Mouse (Mus musculus) stomach, embryonic 16.5 days (tissue): Measurements from ENCODE around the gene Rab11b. TPM values are rescaled to one million over a fixed set of nuclear protein-coding genes. Genes with fewer than 3 reads are reported as not detected.
"Not testable (repeated sequence)": the region's sequence is repeated elsewhere in the genome, so short reads cannot be mapped to it uniquely, and the experiment has no call there.

Experiments
- ATAC-seq: fragments of 200-750 bp; cut with Nextera tagmentation; 2 replicates; pipeline ENCODE4 v1.8.0; 2017; ENCODE audit warnings: moderate number of reproducible peaks, moderate TSS enrichment; ENCODE audit not compliant: insufficient read depth, low FRiP score
- H3K27ac ChIP-seq: fragments of 300-500 bp; sonication (generic); 2 replicates; pipeline ENCODE4 v1.5.1; 2014; ENCODE audit warnings: low read length
- H3K27me3 ChIP-seq: fragments of 300-500 bp; sonication (generic); 2 replicates; pipeline ENCODE4 v1.6.1; 2014; ENCODE audit warnings: low read length, control low read depth, mixed read lengths; ENCODE audit not compliant: control insufficient read depth, insufficient read depth
- H3K36me3 ChIP-seq: fragments of 300-500 bp; sonication (generic); 2 replicates; pipeline ENCODE4 v1.6.1; 2014; ENCODE audit warnings: low read length; ENCODE audit not compliant: control insufficient read depth, insufficient read depth
- H3K4me1 ChIP-seq: fragments of 300-500 bp; sonication (generic); 2 replicates; pipeline ENCODE4 v1.6.1; 2014; ENCODE audit warnings: low read length, control low read depth, mixed read lengths; ENCODE audit not compliant: control insufficient read depth, insufficient read depth
- H3K4me2 ChIP-seq: fragments of 300-500 bp; sonication (generic); 2 replicates; pipeline ENCODE4 v1.6.1; 2014; ENCODE audit warnings: low read depth, low read length, mixed read lengths
- H3K4me3 ChIP-seq: fragments of 300-500 bp; sonication (generic); replicated peaks from 2 replicates; pipeline ENCODE4 v1.5.1; 2014; ENCODE audit warnings: mild to moderate bottlenecking, low read length
- H3K9ac ChIP-seq: fragments of 300-500 bp; sonication (generic); 2 replicates; pipeline ENCODE4 v1.6.1; 2014; ENCODE audit warnings: low read length
- H3K9me3 ChIP-seq: fragments of 300-500 bp; sonication (generic); replicated peaks from 2 replicates; pipeline ENCODE4 v1.6.1; 2016; ENCODE audit warnings: low read length, control low read depth; ENCODE audit not compliant: control insufficient read depth
- WGBS: fragments of 180-500 bp; shearing (Covaris S2); extraction: QIAGEN DNeasy Blood & Tissue Kit; methylation state at CpG from one replicate; pipeline ENCODE4 v1.1.7; 2014; 5-methylcytosine and 5-hydroxymethylcytosine counted together
- polyA plus RNA-seq: library from polyadenylated mRNA; unstranded; fragments of >200 nt; fragmentation: Nextera tagmentation; extraction: Ambion mirVana; gene quantifications from 2 replicates; pipeline ENCODE4 v1.2.1, GENCODE M21; 2015

Rab11b gene
- polyA plus RNA-seq, 1 experiment from 2014 or later: 212 TPM

DNA sequence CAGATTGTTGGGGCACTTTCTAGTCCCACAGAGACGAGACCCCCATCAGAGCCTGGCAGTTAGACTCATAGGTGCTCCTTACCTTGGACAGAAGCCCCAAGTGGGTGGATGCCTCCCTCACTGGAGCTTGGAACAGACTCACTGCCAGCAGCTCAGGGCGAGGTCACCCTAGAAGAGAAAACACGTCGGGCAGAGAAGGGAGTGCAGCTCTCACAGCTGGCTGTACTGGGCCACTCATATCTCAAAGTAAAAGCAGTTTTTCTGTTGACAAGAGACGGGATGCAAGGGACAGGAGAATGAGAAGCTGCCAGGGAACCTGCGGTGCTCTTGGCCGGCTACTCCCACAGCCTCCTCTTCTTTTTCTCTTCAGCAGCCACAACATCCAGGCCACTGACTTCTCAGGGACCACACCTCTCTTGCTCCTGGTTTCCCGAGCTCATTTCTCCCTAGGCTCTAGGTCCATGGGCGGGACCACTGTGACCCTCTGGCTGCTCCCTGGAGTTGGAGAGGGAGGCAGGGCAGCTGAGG is 27.7 kb downstream of the Rab11b start:
- not testable (repeated sequence) for H3K27me3 ChIP-seq, H3K4me1 ChIP-seq, H3K36me3 ChIP-seq, ATAC-seq, H3K4me2 ChIP-seq, H3K9ac ChIP-seq, H3K27ac ChIP-seq, H3K4me3 ChIP-seq, H3K9me3 ChIP-seq
- 42% methylated on average over 9 of the region's 9 CpGs for WGBS

DNA sequence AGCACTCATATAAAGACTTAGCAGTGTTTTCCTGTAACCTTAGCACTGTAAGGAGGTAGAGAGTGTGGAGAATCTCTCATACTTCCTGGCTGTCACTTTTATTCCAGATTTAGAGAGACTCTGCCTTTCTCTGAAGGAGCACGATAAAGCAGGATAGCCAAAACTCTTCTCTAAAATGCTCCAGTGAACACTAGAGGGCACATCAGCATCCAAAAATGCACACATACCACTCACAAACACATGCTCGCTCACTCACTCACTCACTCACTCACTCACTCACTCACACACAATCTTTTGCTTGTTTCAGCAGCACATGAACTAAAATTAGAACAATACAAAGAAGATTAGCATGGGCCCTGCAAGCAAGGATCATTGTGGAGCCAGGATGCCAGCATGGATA is 31.1 kb downstream of the Rab11b start:
- no peak overlapping the region for H3K9ac ChIP-seq
- ATAC-seq: no peak
- H3K27me3 ChIP-seq: no peaks in the 10 kb centered on the region
- H3K4me1 ChIP-seq: no peaks in the 10 kb centered on the region
- no peaks in the 10 kb centered on the region for H3K36me3 ChIP-seq
- H3K9me3 ChIP-seq: no peaks in the 10 kb centered on the region
- 66% methylated on average over 2 of the region's 2 CpGs for WGBS
- H3K4me3 ChIP-seq: no peak overlapping the region
- H3K4me2 ChIP-seq: no peak overlapping the region
- no peak overlapping the region for H3K27ac ChIP-seq

DNA sequence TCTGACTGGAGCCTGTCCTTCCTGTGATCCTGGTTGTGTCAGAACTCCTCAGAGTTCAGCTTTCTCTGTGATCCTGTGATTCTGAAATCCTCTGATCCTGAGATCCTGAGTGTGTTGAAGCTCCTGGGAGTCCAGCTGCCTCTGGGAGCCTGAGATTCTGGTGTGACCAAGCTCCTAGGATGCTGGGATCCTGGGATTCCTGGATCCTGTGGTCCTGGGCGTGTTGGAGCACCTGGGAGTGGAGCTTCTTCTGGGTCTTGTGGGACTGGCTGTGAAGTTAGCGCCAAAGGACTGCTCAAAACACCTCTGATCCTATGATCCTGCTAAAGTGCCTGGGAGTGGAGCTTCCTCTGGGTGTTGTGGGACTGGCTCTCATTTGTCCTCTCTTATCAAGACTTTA is 31.9 kb downstream of the Rab11b start:
- H3K4me1 ChIP-seq: no peaks in the 10 kb centered on the region
- H3K27ac ChIP-seq: no peak overlapping the region
- H3K4me3 ChIP-seq: no peak overlapping the region
- ATAC-seq: no peak
- H3K4me2 ChIP-seq: no peak overlapping the region
- no peaks in the 10 kb centered on the region for H3K9me3 ChIP-seq
- H3K36me3 ChIP-seq: no peaks in the 10 kb centered on the region
- 74% methylated on average over 2 of the region's 2 CpGs for WGBS
- H3K27me3 ChIP-seq: no peaks in the 10 kb centered on the region
- no peak overlapping the region for H3K9ac ChIP-seq

DNA sequence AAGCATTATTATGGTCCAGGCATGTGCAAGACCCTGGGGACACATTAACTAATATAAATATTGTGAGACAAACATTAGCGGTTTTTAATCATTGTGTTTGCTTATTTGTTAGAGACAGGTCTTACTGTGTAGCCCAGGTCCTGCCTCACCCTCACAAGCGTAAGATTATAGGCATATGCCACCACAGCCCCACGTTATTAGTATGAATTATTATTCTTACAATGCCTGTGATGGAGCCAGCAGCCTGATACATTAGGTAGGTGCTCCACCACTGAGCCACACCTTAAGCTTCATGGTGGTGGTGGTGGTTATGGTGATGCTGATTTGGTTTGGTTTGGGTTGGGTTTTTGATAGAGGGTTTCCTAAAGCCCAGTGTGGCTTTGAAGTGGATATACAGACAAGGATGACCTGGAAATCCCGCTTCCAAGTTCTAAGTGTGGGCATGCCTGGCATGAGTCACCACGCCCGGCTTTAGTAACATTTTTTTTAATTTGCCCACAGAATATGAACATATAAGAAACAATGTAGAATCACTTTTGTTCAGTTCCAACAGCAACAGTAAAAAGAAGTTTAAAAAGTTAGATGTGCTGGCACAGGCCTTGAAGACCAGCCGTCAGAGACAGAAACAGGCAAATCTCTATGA is 40.5 kb downstream of the Rab11b start:
- H3K36me3 ChIP-seq: no peaks in the 10 kb centered on the region
- H3K4me2 ChIP-seq: no peak overlapping the region
- no peak for ATAC-seq
- no peak overlapping the region for H3K9ac ChIP-seq
- 86% methylated on average over 7 of the region's 7 CpGs for WGBS
- H3K27ac ChIP-seq: no peak overlapping the region
- H3K9me3 ChIP-seq: no peaks in the 10 kb centered on the region
- no peaks in the 10 kb centered on the region for H3K27me3 ChIP-seq
- H3K4me1 ChIP-seq: no peaks in the 10 kb centered on the region
- H3K4me3 ChIP-seq: no peak overlapping the region

DNA sequence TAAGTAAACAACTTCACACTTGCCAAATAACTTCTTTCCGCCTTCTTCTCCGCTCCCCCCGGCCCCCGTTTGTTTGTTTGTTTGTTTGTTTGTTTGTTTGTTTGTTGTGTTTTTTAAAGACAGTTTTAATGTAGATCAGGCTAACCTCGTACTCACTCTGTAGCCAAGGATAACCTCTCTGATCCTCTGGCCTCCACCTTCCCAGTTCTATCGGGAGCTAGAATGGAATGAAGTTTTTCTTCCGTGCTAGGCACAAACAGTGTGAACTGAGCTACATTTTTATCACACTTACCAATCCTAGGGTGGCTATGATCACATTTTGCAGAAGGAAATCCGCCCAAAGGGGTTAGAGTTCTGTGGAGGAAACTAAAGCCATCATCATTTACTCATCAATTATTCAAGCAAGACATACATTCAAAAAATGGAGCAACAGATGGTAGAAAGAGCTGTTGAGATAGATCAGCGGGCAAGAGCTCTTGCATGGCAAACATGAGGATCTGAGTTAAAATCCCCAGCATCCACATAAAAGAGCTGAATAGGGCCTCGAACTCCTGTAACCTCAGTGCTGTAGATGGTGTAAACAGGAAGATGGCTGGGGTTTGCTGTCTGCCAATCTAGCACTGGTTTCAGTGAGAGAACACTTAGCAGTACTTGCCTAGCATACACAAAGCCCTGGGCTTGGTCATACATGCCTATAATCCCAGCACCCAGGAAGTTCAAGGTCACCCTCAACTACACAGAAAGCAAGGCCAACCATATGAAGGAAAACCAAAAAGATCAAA is 41.2 kb downstream of the Rab11b start:
- H3K4me1 ChIP-seq: no peaks in the 10 kb centered on the region
- 0 out of 2 replicates have a peak, but pooled peaks have one; percentile 2 for ATAC-seq
- H3K27ac ChIP-seq: no peak overlapping the region
- H3K36me3 ChIP-seq: no peaks in the 10 kb centered on the region
- peak overlapping the region; percentile 83; the same call in 1 of the 2 replicates for H3K4me3 ChIP-seq
- WGBS: 42% methylated on average over 10 of the region's 10 CpGs
- no peaks in the 10 kb centered on the region for H3K27me3 ChIP-seq
- peak overlapping the region; percentile 35; the same call in 1 of the 2 replicates for H3K4me2 ChIP-seq
- no peaks in the 10 kb centered on the region for H3K9me3 ChIP-seq
- H3K9ac ChIP-seq: no peak overlapping the region

DNA sequence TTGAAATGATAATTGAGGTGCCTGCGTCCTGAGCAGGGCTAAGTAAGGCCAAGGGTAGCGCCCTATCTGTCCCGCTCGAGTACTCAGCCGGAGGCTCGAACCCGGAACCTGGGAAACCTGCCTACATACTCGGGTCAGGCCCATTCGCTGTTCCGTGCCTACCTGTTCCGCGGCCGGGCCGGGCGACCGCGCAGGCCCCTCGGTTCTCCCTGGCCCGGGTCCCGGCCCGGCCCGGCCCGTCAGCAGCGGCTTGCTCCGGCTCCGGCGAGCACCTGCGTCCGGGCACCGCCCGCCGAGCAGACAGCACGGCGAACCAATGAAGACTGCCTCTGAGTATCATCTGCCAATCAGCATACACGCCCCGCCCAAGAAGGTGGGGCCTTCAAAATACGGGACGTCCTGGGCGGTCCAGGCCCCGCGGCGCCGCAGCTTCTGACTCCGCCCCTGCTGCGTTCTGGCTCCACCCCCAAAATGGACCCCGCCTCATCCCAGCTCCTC is 41.9 kb downstream of the Rab11b start, which contains the start of gene March2:
Gene March2 (minus strand): TSS at position 287 of the 498 bp plus-strand sequence.
- Histone ChIP-seq H3K4me3 (peak within 1 kb of the TSS; percentile 83), H3K36me3 (no peaks in the 10 kb centered on the region), H3K4me2 (peak within 1 kb of the TSS; percentile 85), H3K27me3 (no peaks in the 10 kb centered on the region), H3K4me1 (no peaks in the 10 kb centered on the region), H3K27ac (0 out of 2 replicates have a peak within 1 kb of the TSS, but pooled peaks have one; percentile 6), H3K9ac (peak within 1 kb of the TSS; percentile 81), H3K9me3 (no peaks in the 10 kb centered on the region)
- ATAC-seq: peak; percentile 100
- WGBS: under 1% methylated on average over 46 of the region's 46 CpGs

DNA sequence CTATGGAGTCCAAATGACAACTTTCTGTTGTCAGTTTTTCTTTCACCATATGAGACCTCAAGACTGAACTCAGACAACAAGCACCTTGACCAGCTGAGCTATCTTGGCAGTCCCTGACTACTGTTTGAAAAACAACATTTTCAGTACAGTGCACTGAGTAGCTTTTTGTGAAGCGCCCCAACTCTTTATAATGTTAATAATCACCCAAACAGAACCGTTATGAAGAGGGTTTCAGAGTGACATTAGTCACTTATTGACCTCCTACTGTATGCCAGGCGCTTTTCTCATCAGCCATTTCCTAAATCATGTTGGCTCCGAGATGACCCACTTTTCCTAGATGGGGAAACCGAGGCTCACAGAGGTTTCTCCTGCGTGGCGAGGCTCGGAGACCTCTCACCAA is 42.3 kb downstream of the Rab11b start:
- H3K27me3 ChIP-seq: no peaks in the 10 kb centered on the region
- H3K4me2 ChIP-seq: peak overlapping the region; percentile 85
- no peak for ATAC-seq
- WGBS: 7% methylated on average over 8 of the region's 8 CpGs
- no peaks in the 10 kb centered on the region for H3K36me3 ChIP-seq
- H3K9ac ChIP-seq: peak overlapping the region; percentile 81
- H3K4me3 ChIP-seq: peak overlapping the region; percentile 83
- H3K27ac ChIP-seq: 0 out of 2 replicates have a peak overlapping the region, but pooled peaks have one; percentile 6
- H3K9me3 ChIP-seq: no peaks in the 10 kb centered on the region
- no peaks in the 10 kb centered on the region for H3K4me1 ChIP-seq

DNA sequence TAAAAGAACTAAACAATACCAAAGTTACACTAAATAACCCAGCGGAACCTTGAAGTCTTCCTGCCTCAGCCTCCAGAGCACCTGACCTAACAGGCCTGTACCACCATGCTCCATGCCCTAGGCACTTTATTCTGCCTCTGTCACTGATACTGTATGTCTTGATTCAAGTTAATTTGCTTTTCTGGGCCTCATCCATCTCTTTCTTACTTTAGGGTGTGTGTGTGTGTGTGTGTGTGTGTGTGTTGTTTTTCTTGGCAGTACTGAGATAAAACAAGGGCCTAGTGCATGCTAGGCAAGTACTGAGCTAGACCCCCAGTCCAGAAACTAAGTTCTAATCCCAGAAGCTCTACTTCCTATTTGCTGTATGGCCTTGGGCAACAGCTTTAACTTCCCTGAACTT is 43.1 kb downstream of the Rab11b start:
- 97% methylated on average over 1 of the region's 1 CpGs for WGBS
- no peak overlapping the region for H3K4me2 ChIP-seq
- ATAC-seq: no peak

DNA sequence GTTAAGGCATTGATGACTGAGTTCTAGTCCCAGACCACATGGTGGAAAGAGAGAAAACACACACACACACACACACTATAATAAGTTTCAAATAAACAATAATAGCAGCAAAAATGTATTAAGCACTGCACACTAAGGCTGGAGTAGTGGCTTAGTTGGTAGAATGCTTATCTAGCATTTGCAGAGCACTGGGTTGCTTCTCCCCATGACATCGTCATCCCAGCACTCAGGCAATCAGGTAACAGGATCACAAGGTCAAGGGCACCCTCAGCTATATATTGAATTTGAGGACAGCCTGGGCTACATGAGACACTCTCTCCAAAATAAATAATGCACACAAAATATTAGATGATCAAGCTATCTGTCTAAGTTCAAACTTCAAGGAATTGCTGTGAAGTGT is 45.6 kb downstream of the Rab11b start:
- H3K4me3 ChIP-seq: no peak overlapping the region
- ATAC-seq: no peak
- no peaks in the 10 kb centered on the region for H3K27me3 ChIP-seq
- no peak overlapping the region for H3K9ac ChIP-seq
- no peaks in the 10 kb centered on the region for H3K4me1 ChIP-seq
- H3K27ac ChIP-seq: no peak overlapping the region
- no peak overlapping the region for H3K4me2 ChIP-seq
- H3K36me3 ChIP-seq: no peaks in the 10 kb centered on the region
- 84% methylated on average over 1 of the region's 1 CpGs for WGBS
- no peaks in the 10 kb centered on the region for H3K9me3 ChIP-seq

More for the DNA sequence above, 43.1 kb downstream of the Rab11b start:
- H3K36me3 ChIP-seq: no peaks in the 10 kb centered on the region
- H3K27ac ChIP-seq: no peak overlapping the region
- H3K4me3 ChIP-seq: no peak overlapping the region
- H3K9ac ChIP-seq: no peak overlapping the region
- H3K27me3 ChIP-seq: no peaks in the 10 kb centered on the region
- no peaks in the 10 kb centered on the region for H3K9me3 ChIP-seq
- H3K4me1 ChIP-seq: no peaks in the 10 kb centered on the region
